Mouse (Mus musculus): ENCODE measurements at regions not wholly inside any gene's neighbourhood (a gene's known extent, or its start where the extent isn't known, plus 50 kb on each side); places are given as distances from the start of the nearest gene placed in this dataset.

DNA sequence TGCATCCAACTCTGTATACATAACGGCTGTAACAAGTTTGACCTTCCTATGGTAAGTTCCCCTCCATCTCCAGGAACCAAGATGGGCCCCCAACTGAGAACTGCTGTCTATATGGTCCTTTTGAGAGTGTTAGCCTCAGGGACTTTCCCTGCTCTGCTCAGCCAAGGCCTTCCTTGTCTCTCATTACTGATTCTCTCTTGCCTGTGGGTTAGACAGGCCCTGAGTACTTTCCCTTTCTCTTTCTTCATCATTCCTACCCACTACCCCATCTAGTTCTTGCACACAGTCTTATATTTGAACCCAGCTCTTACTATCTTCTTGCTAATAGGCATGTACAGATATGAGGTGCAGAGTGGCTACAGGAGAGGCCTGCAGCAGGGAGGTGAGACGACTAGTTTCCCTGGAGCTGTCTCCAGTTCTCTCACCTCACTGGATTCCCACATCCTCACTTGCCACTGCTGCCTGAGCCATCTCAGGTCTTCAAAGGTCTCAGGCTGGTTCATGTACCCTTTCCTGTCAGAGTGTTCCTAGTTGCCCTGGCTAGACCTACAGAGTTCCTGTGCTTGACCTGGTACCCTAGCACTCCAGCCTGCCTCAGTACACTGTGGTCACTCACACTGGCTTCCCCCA lies 126.8 kb upstream of the Adam6b start:
- DNase-seq (ENCODE audit: low read depth, low spot score), result peak; percentile 49
- Histone ChIP-seq H3K36me3 (ENCODE audit: control insufficient read depth, insufficient read depth, low read length, poor library complexity, severe bottlenecking) (no peaks in the 10 kb centered on the region; the same call in 1 of the 2 replicates), H3K27me3 (ENCODE audit: control insufficient read depth, insufficient read depth, low read length, poor library complexity, severe bottlenecking) (no peaks in the 10 kb centered on the region)

DNA sequence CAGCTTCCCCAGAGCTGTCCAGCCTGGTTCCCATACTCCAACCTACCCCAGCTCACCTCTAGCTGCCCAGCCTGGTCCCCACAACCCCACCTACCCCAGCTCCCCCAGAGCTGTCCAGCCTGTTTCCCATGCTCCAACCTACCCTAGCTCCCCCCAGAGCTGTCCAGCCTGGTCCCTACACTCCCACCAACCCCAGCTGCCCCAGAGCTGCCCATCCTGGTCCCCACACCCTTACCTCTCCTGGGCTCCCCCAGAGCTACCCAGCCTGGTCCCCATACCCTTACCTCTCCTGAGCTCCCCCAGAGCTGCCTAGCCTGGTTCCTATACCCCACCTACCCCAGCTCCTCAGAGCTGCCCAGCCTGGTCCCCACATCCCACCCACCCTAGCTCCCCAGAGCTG lies 125.3 kb upstream of the Adam6b start:
- DNase-seq (ENCODE audit: low read depth, low spot score), result no peak
- H3K27me3 ChIP-seq (ENCODE audit: control insufficient read depth, insufficient read depth, low read length, poor library complexity, severe bottlenecking), result no peaks in the 10 kb centered on the region

GRCm38 (mm10) chr12:113364437-113364836 lies 124.9 kb upstream of the Adam6b start:
- no peaks in the 10 kb centered on the region; the same call in 1 of the 2 replicates for H3K36me3 ChIP-seq (ENCODE audit: control insufficient read depth, insufficient read depth, low read length, poor library complexity, severe bottlenecking)
- H3K27me3 ChIP-seq (ENCODE audit: control insufficient read depth, insufficient read depth, low read length, poor library complexity, severe bottlenecking), result no peaks in the 10 kb centered on the region
- no peak for DNase-seq (ENCODE audit: low read depth, low spot score)

More for the DNA sequence above, 125.3 kb upstream of the Adam6b start:
- H3K36me3 ChIP-seq (ENCODE audit: control insufficient read depth, insufficient read depth, low read length, poor library complexity, severe bottlenecking), result no peaks in the 10 kb centered on the region; the same call in 1 of the 2 replicates

GRCm38 (mm10) chr12:113365783-113366182 lies 123.5 kb upstream of the Adam6b start:
- Histone ChIP-seq H3K27me3 (ENCODE audit: control insufficient read depth, insufficient read depth, low read length, poor library complexity, severe bottlenecking) (no peaks in the 10 kb centered on the region), H3K36me3 (ENCODE audit: control insufficient read depth, insufficient read depth, low read length, poor library complexity, severe bottlenecking) (no peaks in the 10 kb centered on the region)
- DNase-seq (ENCODE audit: low read depth, low spot score), result no peak

DNA sequence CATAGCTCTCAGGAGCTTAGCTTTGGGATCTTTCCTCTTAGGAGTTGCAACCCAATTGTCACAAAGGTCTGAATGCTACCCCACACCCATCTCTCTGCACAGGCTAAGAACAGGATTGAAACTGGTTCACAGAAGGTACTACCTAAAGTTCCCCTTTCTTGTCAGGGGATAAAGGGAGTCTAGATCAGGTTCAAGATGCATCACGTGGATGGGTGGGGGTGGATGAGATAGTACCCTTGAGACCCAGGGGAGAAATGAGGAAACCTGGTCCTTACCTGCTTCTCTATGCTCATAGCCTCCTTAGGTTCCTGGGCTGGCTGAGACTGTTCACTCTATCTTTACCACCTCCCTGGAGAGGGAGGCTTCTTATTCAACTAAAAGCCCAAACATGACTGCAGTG lies 122.9 kb upstream of the Adam6b start:
- Histone ChIP-seq H3K36me3 (ENCODE audit: control insufficient read depth, insufficient read depth, low read length, poor library complexity, severe bottlenecking) (no peaks in the 10 kb centered on the region), H3K27me3 (ENCODE audit: control insufficient read depth, insufficient read depth, low read length, poor library complexity, severe bottlenecking) (no peaks in the 10 kb centered on the region)
- peak; percentile 78 for DNase-seq (ENCODE audit: low read depth, low spot score)

GRCm38 (mm10) chr12:113401578-113402113 lies 87.7 kb upstream of the Adam6b start:
- no peaks in the 10 kb centered on the region for H3K27me3 ChIP-seq (ENCODE audit: control insufficient read depth, insufficient read depth, low read length, poor library complexity, severe bottlenecking)
- no peak for DNase-seq (ENCODE audit: low read depth, low spot score)
- peaks cover 2% of the 10 kb centered on the region for H3K36me3 ChIP-seq (ENCODE audit: control insufficient read depth, insufficient read depth, low read length, poor library complexity, severe bottlenecking)

DNA sequence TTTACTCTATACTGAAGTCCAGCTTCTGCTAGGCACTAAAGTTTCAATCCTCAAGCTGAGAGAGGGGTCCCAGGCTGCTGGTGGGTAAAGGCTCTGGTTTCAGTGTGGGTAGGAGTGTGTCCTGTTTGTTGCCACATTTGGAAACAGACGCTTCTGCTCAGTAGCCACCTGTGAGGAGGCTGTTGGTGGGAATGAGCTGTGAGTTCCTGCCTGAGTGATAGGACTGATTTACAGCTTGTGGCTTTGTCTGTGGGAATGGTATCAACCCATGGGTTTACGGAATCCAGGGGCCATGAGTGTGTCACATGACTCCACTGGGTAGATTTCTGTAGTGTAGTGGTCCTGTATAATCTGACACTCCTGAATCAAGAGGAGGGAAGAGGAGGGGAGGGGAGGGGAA lies 86.5 kb upstream of the Adam6b start:
- H3K27me3 ChIP-seq (ENCODE audit: control insufficient read depth, insufficient read depth, low read length, poor library complexity, severe bottlenecking), result no peaks in the 10 kb centered on the region
- peaks cover 11% of the 10 kb centered on the region for H3K36me3 ChIP-seq (ENCODE audit: control insufficient read depth, insufficient read depth, low read length, poor library complexity, severe bottlenecking)
- peak; percentile 40 for DNase-seq (ENCODE audit: low read depth, low spot score)

DNA sequence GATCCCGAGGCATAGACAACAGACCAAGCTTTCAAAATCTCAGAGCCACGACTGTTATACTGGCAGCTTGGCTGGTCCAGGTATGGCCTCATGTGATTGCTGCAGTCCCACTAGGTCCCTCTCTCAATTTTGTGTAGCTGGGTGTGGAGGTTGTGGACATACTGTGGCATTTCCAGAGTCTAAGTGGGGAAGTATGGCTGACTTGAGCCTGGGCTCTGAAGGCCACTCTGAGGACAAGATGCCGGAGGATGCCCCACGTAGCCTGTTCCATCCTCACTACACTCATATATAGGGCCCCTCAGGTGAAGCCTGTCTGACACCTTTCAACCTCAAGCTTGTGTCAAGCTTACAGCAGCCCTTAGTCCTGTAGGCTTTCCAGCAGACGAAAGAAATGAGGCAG lies 78.2 kb upstream of the Adam6b start:
- peaks cover 79% of the 10 kb centered on the region for H3K36me3 ChIP-seq (ENCODE audit: control insufficient read depth, insufficient read depth, low read length, poor library complexity, severe bottlenecking)
- H3K27me3 ChIP-seq (ENCODE audit: control insufficient read depth, insufficient read depth, low read length, poor library complexity, severe bottlenecking), result no peaks in the 10 kb centered on the region
- peak; percentile 27 for DNase-seq (ENCODE audit: low read depth, low spot score)

GRCm38 (mm10) chr12:113413996-113414395 lies 75.3 kb upstream of the Adam6b start:
- Histone ChIP-seq H3K27me3 (ENCODE audit: control insufficient read depth, insufficient read depth, low read length, poor library complexity, severe bottlenecking) (no peaks in the 10 kb centered on the region), H3K36me3 (ENCODE audit: control insufficient read depth, insufficient read depth, low read length, poor library complexity, severe bottlenecking) (peaks cover 86% of the 10 kb centered on the region)
- DNase-seq (ENCODE audit: low read depth, low spot score), result no peak

GRCm38 (mm10) chr12:113417521-113417920 lies 71.8 kb upstream of the Adam6b start:
- Histone ChIP-seq H3K27me3 (ENCODE audit: control insufficient read depth, insufficient read depth, low read length, poor library complexity, severe bottlenecking) (no peaks in the 10 kb centered on the region), H3K36me3 (ENCODE audit: control insufficient read depth, insufficient read depth, low read length, poor library complexity, severe bottlenecking) (peaks cover 82% of the 10 kb centered on the region)
- DNase-seq (ENCODE audit: low read depth, low spot score), result peak; percentile 44

GRCm38 (mm10) chr12:113418731-113419402 lies 70.4 kb upstream of the Adam6b start:
- H3K36me3 ChIP-seq (ENCODE audit: control insufficient read depth, insufficient read depth, low read length, poor library complexity, severe bottlenecking), result peaks cover 84% of the 10 kb centered on the region
- peak; percentile 46 for DNase-seq (ENCODE audit: low read depth, low spot score)
- H3K27me3 ChIP-seq (ENCODE audit: control insufficient read depth, insufficient read depth, low read length, poor library complexity, severe bottlenecking), result no peaks in the 10 kb centered on the region

- DNase-seq (ENCODE audit: low read depth, low spot score), result peak; percentile 35
- Histone ChIP-seq H3K27me3 (ENCODE audit: control insufficient read depth, insufficient read depth, low read length, poor library complexity, severe bottlenecking) (no peaks in the 10 kb centered on the region), H3K36me3 (ENCODE audit: control insufficient read depth, insufficient read depth, low read length, poor library complexity, severe bottlenecking) (peaks cover 83% of the 10 kb centered on the region)
Observed at GRCm38 (mm10) chr12:113420721-113421305, 68.5 kb upstream of the Adam6b start.

- Histone ChIP-seq H3K36me3 (ENCODE audit: control insufficient read depth, insufficient read depth, low read length, poor library complexity, severe bottlenecking) (peaks cover 80% of the 10 kb centered on the region), H3K27me3 (ENCODE audit: control insufficient read depth, insufficient read depth, low read length, poor library complexity, severe bottlenecking) (no peaks in the 10 kb centered on the region)
- DNase-seq (ENCODE audit: low read depth, low spot score), result peak; percentile 43
Observed at GRCm38 (mm10) chr12:113421716-113422595, 67.4 kb upstream of the Adam6b start.

DNA sequence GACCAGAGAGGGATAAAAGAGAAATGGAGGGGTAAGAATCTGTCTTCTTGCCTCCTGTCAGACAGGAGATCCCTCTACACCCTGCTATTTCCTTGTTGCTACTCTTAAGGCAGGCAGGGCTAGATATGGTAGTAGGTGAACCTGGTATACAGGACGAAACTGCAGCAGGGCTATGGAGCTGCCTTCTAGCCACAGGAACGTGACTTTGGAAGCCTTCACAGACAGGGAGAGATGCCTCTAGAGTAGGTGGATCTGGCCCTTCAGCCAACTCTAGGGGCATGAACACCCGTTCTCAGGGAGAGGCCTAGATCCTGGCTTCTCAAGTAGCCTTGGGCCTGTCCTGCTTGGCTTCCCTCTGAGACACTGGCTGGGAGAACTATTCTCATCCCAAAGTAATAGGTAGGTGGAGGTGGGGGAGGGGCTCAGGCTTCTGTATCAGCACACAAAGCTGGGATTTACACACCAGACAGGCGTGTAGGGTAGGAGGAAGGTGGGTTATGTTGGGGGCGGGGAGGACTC lies 66.5 kb upstream of the Adam6b start:
- Histone ChIP-seq H3K27me3 (ENCODE audit: control insufficient read depth, insufficient read depth, low read length, poor library complexity, severe bottlenecking) (no peaks in the 10 kb centered on the region), H3K36me3 (ENCODE audit: control insufficient read depth, insufficient read depth, low read length, poor library complexity, severe bottlenecking) (peaks cover 74% of the 10 kb centered on the region)
- peak; percentile 47 for DNase-seq (ENCODE audit: low read depth, low spot score)
